Comparison of ENCODE assay signal across 21 mouse cellular contexts in the genomic region with DNA sequence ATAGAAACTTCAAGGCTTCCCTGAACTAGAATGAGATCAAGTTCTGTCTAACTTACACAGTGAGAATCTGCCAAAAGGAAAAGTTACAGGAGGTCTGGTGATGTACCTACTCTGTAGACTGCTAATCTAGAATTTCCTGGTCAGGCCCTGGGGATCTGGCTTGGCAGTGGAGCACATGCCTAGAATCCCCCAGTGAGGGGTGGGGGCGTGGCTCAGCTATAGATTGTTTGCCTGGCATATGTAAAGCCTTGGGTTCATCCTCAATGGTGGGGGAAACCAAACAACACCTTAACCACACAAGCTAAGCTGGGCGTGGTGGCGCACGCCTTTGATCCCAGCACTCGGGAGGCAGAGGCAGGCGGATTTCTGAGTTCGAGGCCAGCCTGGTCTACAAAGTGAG. TPM values are rescaled to one million over a fixed set of nuclear protein-coding genes. Genes with fewer than 3 reads are reported as not detected.
"Had no signal": no experiment of that assay in that cellular context is flagged by ENCODE, and none has a peak within 500 bp of the region (broad histone marks: within the 10 kb centered on the region; RNA-seq: fewer than 3 reads in every experiment).

No protein-coding gene starts in this region.

- H3K27ac ChIP-seq: liver, embryonic 14.5 days; lung, embryonic 15.5 days; midbrain, embryonic 10.5 days; midbrain, embryonic 12.5 days; neural tube, embryonic 13.5 days; stomach, embryonic 15.5 days; stomach, postnatal 0 days had no signal

- H3K36me3 ChIP-seq: lung, embryonic 15.5 days; midbrain, embryonic 10.5 days; midbrain, embryonic 12.5 days; midbrain, embryonic 15.5 days; neural tube, embryonic 13.5 days; neural tube, embryonic 15.5 days; stomach, embryonic 15.5 days had no signal

- DNase-seq: lung, adult 18-20 months; lung, postnatal 10 days; lung, postnatal 4 days; retina, postnatal 1 day; right cerebral cortex, adult 18-20 months; right cerebral cortex, postnatal 25 days; thymus, postnatal 14 days; thymus, postnatal 36 days had no signal

- ATAC-seq: midbrain, embryonic 15.5 days had no signal

- H3K9ac ChIP-seq: liver, embryonic 14.5 days; lung, embryonic 15.5 days; midbrain, embryonic 12.5 days; midbrain, embryonic 15.5 days; neural tube, embryonic 15.5 days; stomach, embryonic 15.5 days had no signal

- H3K27me3 ChIP-seq: midbrain, embryonic 15.5 days had no signal

- H3K4me2 ChIP-seq: lung, embryonic 15.5 days; midbrain, embryonic 12.5 days; stomach, embryonic 15.5 days had no signal

- H3K9me3 ChIP-seq: lung, embryonic 15.5 days; midbrain, embryonic 10.5 days; midbrain, embryonic 12.5 days; midbrain, embryonic 15.5 days; neural tube, embryonic 13.5 days; neural tube, embryonic 15.5 days; stomach, embryonic 15.5 days had no signal

- H3K4me3 ChIP-seq: lung, embryonic 15.5 days; midbrain, embryonic 10.5 days; midbrain, embryonic 12.5 days; myocyte; neural tube, embryonic 13.5 days; neural tube, embryonic 15.5 days; stomach, embryonic 15.5 days had no signal

RNA-seq across cellular contexts. Expression of a gene that starts 1.7 kb away (rescaled TPM):
- total RNA-seq: megakaryocyte, adult 5-6 weeks; megakaryocyte-erythroid progenitor cell, adult 5-6 weeks had no signal

RNA-seq across cellular contexts. Expression of a gene that starts 3.7 kb away (rescaled TPM):
- total RNA-seq: megakaryocyte, adult 5-6 weeks; megakaryocyte-erythroid progenitor cell, adult 5-6 weeks had no signal

RNA-seq across cellular contexts. Expression of a gene that starts 14.1 kb away (rescaled TPM):
- total RNA-seq: megakaryocyte, adult 5-6 weeks; megakaryocyte-erythroid progenitor cell, adult 5-6 weeks had no signal
- polyA plus RNA-seq: liver, embryonic 14.5 days; liver, embryonic 16.5 days had no signal
